Mouse (Mus musculus) hematopoietic stem cell, adult 5-6 weeks (primary cell): ENCODE data around the gene Cul1. TPM values are rescaled to one million over a fixed set of nuclear protein-coding genes. Genes with fewer than 3 reads are reported as not detected.
"Not testable (repeated sequence)": the region's sequence is repeated elsewhere in the genome, so short reads cannot be mapped to it uniquely, and the experiment has no call there.

Experiments used
- ATAC-seq, 2 experiments: fragments of 125-278 bp in 1 of 2; replicated peaks in 1 of 2; 2 replicates each; pipeline ENCODE4 v1.8.0; 2016 to 2017; ENCODE audit warnings: inconsistent platforms in 2 of 2, mild to moderate bottlenecking in 2 of 2, moderate number of reproducible peaks in 2 of 2, low read depth in 1 of 2, moderate TSS enrichment in 1 of 2; ENCODE audit not compliant: low FRiP score in 2 of 2, poor library complexity in 2 of 2, severe bottlenecking in 2 of 2, insufficient read depth in 1 of 2, low TSS enrichment in 1 of 2
- total RNA-seq: library from RNA; stranded (forward); fragments of 172-1452, 232-1000 nt; gene quantifications from 2 replicates; pipeline ENCODE4 v1.2.3, GENCODE M21; 2017

Gene Cul1
- total RNA-seq: 159 and 163 TPM in 2 replicates

- no peak for ATAC-seq
These were observed at the start of gene Cul1 for GRCm38 (mm10) chr6:47453098-47453497. Gene Cul1, plus strand, starts transcription at chr6:47453398.

GRCm38 (mm10) chr6:47404419-47405382 lies 48.5 kb upstream of the Cul1 start:
- no peak for ATAC-seq

- no peak for ATAC-seq
These were observed 40.2 kb upstream of the Cul1 start for GRCm38 (mm10) chr6:47412886-47413606.

GRCm38 (mm10) chr6:47413656-47414055 lies 39.5 kb upstream of the Cul1 start:
- no peak for ATAC-seq

- no peak for ATAC-seq
These were observed 34.5 kb upstream of the Cul1 start for GRCm38 (mm10) chr6:47418691-47419090.

- no peak for ATAC-seq
These were observed 33.0 kb upstream of the Cul1 start for GRCm38 (mm10) chr6:47420156-47420555.

- ATAC-seq: no peak
These were observed 32.0 kb upstream of the Cul1 start for GRCm38 (mm10) chr6:47421221-47421620.

GRCm38 (mm10) chr6:47426136-47426535 lies 27.1 kb upstream of the Cul1 start:
- no peak for ATAC-seq

GRCm38 (mm10) chr6:47426556-47426955 lies 26.6 kb upstream of the Cul1 start:
- not testable (repeated sequence) for ATAC-seq

GRCm38 (mm10) chr6:47432795-47433194 lies 20.4 kb upstream of the Cul1 start:
- ATAC-seq: not testable (repeated sequence)

GRCm38 (mm10) chr6:47440080-47440479 lies 13.1 kb upstream of the Cul1 start:
- no peak for ATAC-seq

- no peak for ATAC-seq
These were observed 5.5 kb upstream of the Cul1 start for GRCm38 (mm10) chr6:47447658-47448057.

GRCm38 (mm10) chr6:47453522-47454130 lies 428 bp downstream of the Cul1 start:
- peak; percentile 18 to 43 for ATAC-seq

- peak; percentile 40 to 69 for ATAC-seq
These were observed 955 bp downstream of the Cul1 start for GRCm38 (mm10) chr6:47454131-47454574.

GRCm38 (mm10) chr6:47454575-47455571 lies 1.7 kb downstream of the Cul1 start:
- peak; percentile 36 to 39 for ATAC-seq

- no peak for ATAC-seq
These were observed 2.6 kb downstream of the Cul1 start for GRCm38 (mm10) chr6:47455843-47456242.

- ATAC-seq: no peak
These were observed 3.7 kb downstream of the Cul1 start for GRCm38 (mm10) chr6:47456853-47457252.
